Mouse (Mus musculus) bone marrow, adult 2 months (tissue): Measurements from ENCODE around the gene Enoph1.

Experiments used
- CTCF ChIP-seq: fragments of 200-500 bp; IDR thresholded peaks from 2 replicates; pipeline ENCODE4 v1.5.1; 2011; ENCODE audit warnings: low read length, control low read depth; ENCODE audit not compliant: control insufficient read depth, insufficient read depth
- POLR2A ChIP-seq: fragments of 200-500 bp; IDR thresholded peaks from 2 replicates; pipeline ENCODE4 v1.6.1; 2011; ENCODE audit warnings: low read depth, mild to moderate bottlenecking, control low read depth, low read length, borderline replicate concordance; ENCODE audit not compliant: control insufficient read depth

DNA sequence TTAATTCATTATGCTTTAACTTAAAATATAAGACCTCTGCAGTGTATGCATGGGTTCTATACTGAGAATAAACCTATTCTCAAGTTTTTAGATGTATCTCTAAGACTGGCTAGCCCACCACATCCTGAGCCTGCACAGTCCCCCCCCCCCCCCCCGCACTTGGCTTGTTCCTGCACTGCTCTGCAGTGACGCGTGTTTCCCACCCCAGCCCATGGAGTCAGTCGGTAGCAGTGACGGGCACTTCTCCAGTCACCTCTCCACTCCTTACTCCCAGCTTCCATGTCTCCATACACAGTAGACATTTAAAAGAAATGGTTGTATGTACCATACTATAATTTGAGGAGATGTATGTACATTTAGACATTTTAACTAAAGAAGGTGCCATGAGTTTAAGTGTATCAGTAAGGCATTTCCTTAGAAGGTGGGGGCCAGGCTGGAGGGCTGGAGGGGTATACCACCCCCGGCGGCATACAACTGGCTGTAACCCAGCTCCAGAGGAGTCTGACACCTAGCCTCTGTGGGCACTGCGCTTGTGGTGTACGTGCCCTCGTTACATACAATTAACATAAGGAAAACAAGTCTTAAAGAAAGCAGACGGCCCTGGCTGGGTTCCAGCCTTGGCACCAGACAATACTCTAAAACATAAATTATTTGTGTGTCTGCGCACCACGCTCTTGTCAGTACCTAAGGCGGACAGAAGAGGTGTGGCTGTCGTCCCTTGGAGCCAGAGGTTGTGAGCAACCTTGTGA is 17.9 kb downstream of the Enoph1 start:
- TF ChIP-seq CTCF: no peak
- no peak for TF ChIP-seq POLR2A
